Mouse (Mus musculus) lung, postnatal 0 days (tissue): ENCODE measurements around the gene Onecut3. TPM values are rescaled to one million over a fixed set of nuclear protein-coding genes. Genes with fewer than 3 reads are reported as not detected.

Experiments used
- ATAC-seq: fragments of 200-750 bp; cut with Nextera tagmentation; 2 replicates; pipeline ENCODE4 v1.8.0; 2017; ENCODE audit warnings: moderate library complexity
- DNase-seq: peaks from one replicate; pipeline ENCODE4 v3.0.0-alpha.2; 2016; ENCODE audit warnings: low spot score
- H3K27ac ChIP-seq: fragments of 300-500 bp; sonication (generic); 2 replicates; pipeline ENCODE4 v1.5.1; 2014; ENCODE audit warnings: antibody characterized with exemption, mild to moderate bottlenecking, low read length, mixed read lengths
- H3K27me3 ChIP-seq: fragments of 300-500 bp; sonication (generic); replicated peaks from 2 replicates; pipeline ENCODE4 v1.6.1; 2014; ENCODE audit warnings: low read length, mixed read lengths; ENCODE audit not compliant: insufficient read depth
- H3K36me3 ChIP-seq: fragments of 300-500 bp; sonication (generic); 2 replicates; pipeline ENCODE4 v1.6.1; 2014; ENCODE audit warnings: low read length, mixed read lengths; ENCODE audit not compliant: insufficient read depth
- H3K4me1 ChIP-seq: fragments of 300-500 bp; sonication (generic); 2 replicates; pipeline ENCODE4 v1.6.1; 2014; ENCODE audit warnings: antibody characterized with exemption, low read depth, low read length, mixed read lengths; ENCODE audit not compliant: insufficient read depth
- H3K4me2 ChIP-seq: fragments of 300-500 bp; sonication (generic); replicated peaks from 2 replicates; pipeline ENCODE4 v1.6.1; 2014; ENCODE audit warnings: low read depth, mild to moderate bottlenecking, low read length, moderate library complexity, mixed read lengths
- H3K4me3 ChIP-seq: fragments of 300-500 bp; sonication (generic); 2 replicates; pipeline ENCODE4 v1.5.1; 2014; ENCODE audit warnings: low read depth, low read length
- H3K9ac ChIP-seq: fragments of 300-500 bp; sonication (generic); replicated peaks from 2 replicates; pipeline ENCODE4 v1.6.1; 2014; ENCODE audit warnings: low read depth, mild to moderate bottlenecking
- H3K9me3 ChIP-seq: fragments of 300-500 bp; sonication (generic); 2 replicates; pipeline ENCODE4 v1.6.1; 2016; ENCODE audit warnings: low read length, mixed read lengths
- CTCF ChIP-seq: IDR thresholded peaks from 2 replicates; pipeline ENCODE4 v1.5.1; 2016; ENCODE audit warnings: antibody characterized with exemption, mild to moderate bottlenecking
- EP300 ChIP-seq: IDR thresholded peaks from 2 replicates; pipeline ENCODE4 v1.6.1; 2016; ENCODE audit warnings: antibody characterized with exemption, mild to moderate bottlenecking, control low read depth
- WGBS: fragments of 180-500 bp; shearing (Covaris S2); extraction: QIAGEN DNeasy Blood & Tissue Kit; methylation state at CpG from one replicate; pipeline ENCODE4 v1.1.7; 2014; 5-methylcytosine and 5-hydroxymethylcytosine counted together
- polyA plus RNA-seq: library from polyadenylated mRNA; unstranded; fragments of >200 nt; fragmentation: Nextera tagmentation; extraction: Ambion mirVana; gene quantifications from 2 replicates; pipeline ENCODE4 v1.2.1, GENCODE M21; 2015

Onecut3 gene
- polyA plus RNA-seq, 1 experiment from 2014 or later, result not detected

DNA sequence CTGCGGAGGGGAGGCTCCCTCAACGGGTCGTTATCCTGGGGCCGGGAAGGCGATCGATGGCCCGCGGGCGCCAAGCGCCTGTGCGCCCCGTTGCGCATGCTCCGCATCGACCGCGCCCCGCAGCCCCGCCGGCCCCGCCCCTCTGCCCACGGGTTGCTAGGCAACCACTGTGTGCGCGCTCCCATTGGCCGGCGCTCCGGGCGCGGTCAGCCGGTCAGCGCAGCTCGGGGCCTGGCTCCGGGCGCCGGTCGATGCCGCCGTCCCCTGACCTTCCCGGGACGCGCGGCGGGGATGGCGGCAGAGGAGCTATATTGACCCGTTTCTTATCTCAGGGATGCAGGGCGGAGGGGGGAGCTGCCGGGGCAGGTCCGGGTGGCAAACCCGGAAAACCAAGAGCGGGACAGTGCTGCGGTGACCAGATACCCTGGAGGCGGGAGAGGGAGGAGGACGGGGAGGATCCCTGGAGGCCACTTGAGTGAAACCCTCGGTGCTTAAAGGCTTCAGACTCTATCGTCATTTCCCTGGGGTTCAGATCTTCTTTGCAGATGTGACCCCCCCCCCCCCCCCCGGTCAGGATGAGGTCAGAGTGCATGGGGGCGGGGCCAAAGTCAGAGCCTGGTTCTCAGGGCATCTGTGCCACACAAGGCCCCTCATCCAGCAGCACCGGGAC is 19.2 kb upstream of the Onecut3 start:
- Histone ChIP-seq H3K27ac (no peak overlapping the region), H3K4me1 (no peaks in the 10 kb centered on the region; the same call in 1 of the 2 replicates), H3K9me3 (no peaks in the 10 kb centered on the region), H3K4me3 (peak overlapping the region; percentile 37), H3K4me2 (peak overlapping the region; percentile 63), H3K9ac (peak overlapping the region; percentile 23), H3K27me3 (0 out of 2 replicates have a peak, but pooled peaks cover 5% of the 10 kb centered on the region), H3K36me3 (no peaks in the 10 kb centered on the region)
- TF ChIP-seq CTCF (no peak), EP300 (no peak)
- DNase-seq (peak; percentile 88), ATAC-seq (peak; percentile 97)
- 1% methylated on average over 51 of the region's 58 CpGs for WGBS

GRCm38 (mm10) chr10:80478531-80478930 is 16.1 kb upstream of the Onecut3 start:
- Histone ChIP-seq H3K4me1 (no peaks in the 10 kb centered on the region; the same call in 1 of the 2 replicates), H3K9ac (no peak overlapping the region), H3K27me3 (peaks cover 3% of the 10 kb centered on the region; the same call in 1 of the 2 replicates), H3K27ac (no peak overlapping the region), H3K4me2 (no peak overlapping the region), H3K9me3 (no peaks in the 10 kb centered on the region), H3K4me3 (no peak overlapping the region), H3K36me3 (no peaks in the 10 kb centered on the region)
- DNase-seq (no peak), ATAC-seq (no peak)
- TF ChIP-seq CTCF, result no peak
- TF ChIP-seq EP300, result no peak
- WGBS, result 64% methylated on average over 5 of the region's 5 CpGs

- no peak overlapping the region for H3K9ac ChIP-seq
Measured at GRCm38 (mm10) chr10:80481002-80481401, 13.6 kb upstream of the Onecut3 start.

GRCm38 (mm10) chr10:80486862-80487379 is 7.7 kb upstream of the Onecut3 start:
- H3K9ac ChIP-seq, result no peak overlapping the region
- no peaks in the 10 kb centered on the region for H3K4me1 ChIP-seq
- H3K27ac ChIP-seq, result no peak overlapping the region
- no peaks in the 10 kb centered on the region for H3K36me3 ChIP-seq
- H3K4me2 ChIP-seq, result no peak overlapping the region
- ATAC-seq (no peak), DNase-seq (no peak)
- peaks cover 25% of the 10 kb centered on the region for H3K27me3 ChIP-seq
- WGBS, result 57% methylated on average over 7 of the region's 7 CpGs
- TF ChIP-seq EP300 (no peak), CTCF (peak; percentile 48)
- no peaks in the 10 kb centered on the region for H3K9me3 ChIP-seq
- no peak overlapping the region for H3K4me3 ChIP-seq

More at GRCm38 (mm10) chr10:80481002-80481401, 13.6 kb upstream of the Onecut3 start:
- 9% methylated on average over 5 of the region's 5 CpGs for WGBS
- Histone ChIP-seq H3K36me3 (no peaks in the 10 kb centered on the region), H3K4me3 (no peak overlapping the region), H3K9me3 (no peaks in the 10 kb centered on the region), H3K27ac (no peak overlapping the region), H3K4me2 (no peak overlapping the region), H3K4me1 (no peaks in the 10 kb centered on the region), H3K27me3 (peaks cover 3% of the 10 kb centered on the region; the same call in 1 of the 2 replicates)
- TF ChIP-seq CTCF (no peak), EP300 (no peak)
- no peak for DNase-seq
- no peak for ATAC-seq

DNA sequence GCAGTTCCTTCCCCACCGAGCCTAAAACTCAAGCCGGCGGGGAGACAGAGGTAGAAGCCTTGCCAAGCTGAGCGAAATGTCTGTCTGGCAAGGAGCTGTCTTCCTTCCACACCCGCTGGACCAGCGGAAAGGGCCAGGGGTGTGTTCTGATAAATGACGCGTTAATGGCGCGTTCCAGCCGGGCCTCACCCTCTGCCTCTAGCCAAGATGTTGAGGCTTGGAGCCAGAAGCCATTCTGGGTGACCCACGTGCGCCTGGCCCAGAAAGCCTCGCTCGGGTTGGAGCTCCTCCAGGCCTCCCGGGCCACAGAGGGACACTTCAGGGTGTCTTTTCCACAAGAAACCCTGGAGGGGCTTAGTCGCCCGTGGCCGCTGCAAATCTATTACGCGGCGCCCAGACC is 4.6 kb upstream of the Onecut3 start:
- Histone ChIP-seq H3K4me3 (no peak overlapping the region), H3K36me3 (no peaks in the 10 kb centered on the region), H3K9ac (no peak overlapping the region), H3K4me2 (peak overlapping the region; percentile 27; the same call in 1 of the 2 replicates), H3K27ac (no peak overlapping the region), H3K27me3 (peaks cover 55% of the 10 kb centered on the region), H3K4me1 (peaks cover 5% of the 10 kb centered on the region), H3K9me3 (no peaks in the 10 kb centered on the region)
- DNase-seq (peak; percentile 68), ATAC-seq (peak; percentile 80)
- TF ChIP-seq EP300, result no peak
- 3% methylated on average over 22 of the region's 22 CpGs for WGBS

GRCm38 (mm10) chr10:80495901-80496300 is 1.3 kb downstream of the Onecut3 start:
- WGBS, result under 1% methylated on average over 34 of the region's 35 CpGs
- Histone ChIP-seq H3K9ac (no peak overlapping the region), H3K4me3 (peak overlapping the region; percentile 35; the same call in 1 of the 2 replicates), H3K27me3 (peaks cover 73% of the 10 kb centered on the region), H3K4me2 (peak overlapping the region; percentile 56), H3K4me1 (peaks cover 7% of the 10 kb centered on the region), H3K27ac (no peak overlapping the region), H3K9me3 (no peaks in the 10 kb centered on the region), H3K36me3 (no peaks in the 10 kb centered on the region)
- TF ChIP-seq CTCF (no peak), EP300 (no peak)
- DNase-seq, result no peak
- no peak for ATAC-seq
